Mouse (Mus musculus) MEL (cell line): ENCODE data around the gene Gnpnat1. TPM values are rescaled to one million over a fixed set of nuclear protein-coding genes. Genes with fewer than 3 reads are reported as not detected.

ENCODE experiments used
- DNase-seq: peaks from one replicate; pipeline ENCODE4 v3.0.0; 2011; ENCODE audit warnings: low read depth, low spot score
- H3K27ac ChIP-seq: 2 replicates; pipeline ENCODE4 v1.5.1; 2012; ENCODE audit warnings: low read depth, mild to moderate bottlenecking, control low read depth, low read length, moderate library complexity; ENCODE audit not compliant: control insufficient read depth
- H3K27me3 ChIP-seq, 2 experiments: fragments of 150-350 bp in 1 of 2; sonication (generic) in 1 of 2; 2 replicates each; pipeline ENCODE4 v1.6.1; 2012; ENCODE audit warnings: low read length in 2 of 2, mild to moderate bottlenecking in 2 of 2, improper control_type of control experiment in 1 of 2, moderate library complexity in 1 of 2; ENCODE audit not compliant: insufficient read depth in 2 of 2, control insufficient read depth in 1 of 2
- H3K36me3 ChIP-seq, 2 experiments: 2 replicates each; pipeline ENCODE4 v1.6.1; 2012 to 2014; ENCODE audit warnings: low read length in 2 of 2, improper control_type of control experiment in 1 of 2, inconsistent platforms in 1 of 2, mild to moderate bottlenecking in 1 of 2; ENCODE audit not compliant: insufficient read depth in 2 of 2, control insufficient read depth in 1 of 2
- H3K4me1 ChIP-seq, 2 experiments: fragments of 150-350 bp in 1 of 2; sonication (generic) in 1 of 2; 2 replicates each; pipeline ENCODE4 v1.6.1; 2012; ENCODE audit warnings: low read length in 2 of 2, improper control_type of control experiment in 1 of 2, mild to moderate bottlenecking in 1 of 2; ENCODE audit not compliant: insufficient read depth in 2 of 2, control insufficient read depth in 1 of 2
- H3K4me3 ChIP-seq, 2 experiments: fragments of 150-350 bp in 1 of 2; sonication (generic) in 1 of 2; 2 replicates each; pipeline ENCODE4 v1.5.1; 2012; ENCODE audit warnings: low read depth in 2 of 2, low read length in 2 of 2, mild to moderate bottlenecking in 2 of 2, moderate library complexity in 2 of 2, control low read depth in 1 of 2, improper control_type of control experiment in 1 of 2; ENCODE audit not compliant: control insufficient read depth in 1 of 2, insufficient read depth in 1 of 2
- H3K79me2 ChIP-seq: 2 replicates; pipeline ENCODE4 v1.6.1; 2012; ENCODE audit warnings: mild to moderate bottlenecking, low read length, moderate library complexity; ENCODE audit not compliant: control insufficient read depth, poor library complexity, insufficient read depth
- H3K9ac ChIP-seq: 2 replicates; pipeline ENCODE4 v1.6.1; 2012; ENCODE audit warnings: low read depth, mild to moderate bottlenecking, control low read depth, low read length, moderate library complexity; ENCODE audit not compliant: control insufficient read depth, poor library complexity, severe bottlenecking
- H3K9me3 ChIP-seq: fragments of 150-350 bp; sonication (generic); replicated peaks from 2 replicates; pipeline ENCODE4 v1.6.1; 2012; ENCODE audit warnings: mild to moderate bottlenecking, low read length, improper control_type of control experiment, moderate library complexity; ENCODE audit not compliant: insufficient read depth
- BHLHE40 ChIP-seq: IDR thresholded peaks from 2 replicates; pipeline ENCODE4 v1.6.1; 2012; ENCODE audit warnings: low read depth, mild to moderate bottlenecking, inconsistent platforms, low read length, improper control_type of control experiment, borderline replicate concordance
- CHD1 ChIP-seq: IDR thresholded peaks from 2 replicates; pipeline ENCODE4 v1.6.1; 2012; ENCODE audit warnings: low read depth, mild to moderate bottlenecking, inconsistent platforms, low read length, improper control_type of control experiment
- CTCF ChIP-seq, 3 experiments: IDR thresholded peaks in 2 of 3; conservative IDR thresholded peaks in 1 of 3; 2 replicates each; pipeline ENCODE4 v1.5.1; 2011 to 2012; ENCODE audit warnings: low read length in 3 of 3, low read depth in 2 of 3, mild to moderate bottlenecking in 2 of 3, improper control_type of control experiment in 1 of 3, inconsistent platforms in 1 of 3, mixed read lengths in 1 of 3, moderate library complexity in 1 of 3; ENCODE audit not compliant: control insufficient read depth in 1 of 3, insufficient read depth in 1 of 3, poor library complexity in 1 of 3, severe bottlenecking in 1 of 3
- ELF1 ChIP-seq: IDR thresholded peaks from 2 replicates; pipeline ENCODE4 v1.6.1; 2014; ENCODE audit warnings: low read depth, mild to moderate bottlenecking, inconsistent platforms, low read length, improper control_type of control experiment, moderate library complexity
- EP300 ChIP-seq, 2 experiments: IDR thresholded peaks; 2 replicates each; pipeline ENCODE4 v1.6.1; 2011; ENCODE audit warnings: improper control_type of control experiment in 2 of 2, low read length in 2 of 2, low read depth in 1 of 2, mild to moderate bottlenecking in 1 of 2
- ETS1 ChIP-seq: IDR thresholded peaks from 2 replicates; pipeline ENCODE4 v1.6.1; 2012; ENCODE audit warnings: low read depth, mild to moderate bottlenecking, inconsistent platforms, low read length, improper control_type of control experiment, moderate library complexity
- GABPA ChIP-seq: IDR thresholded peaks from 2 replicates; pipeline ENCODE4 v1.6.1; 2012; ENCODE audit warnings: low read depth, mild to moderate bottlenecking, inconsistent platforms, low read length, improper control_type of control experiment, moderate library complexity
- HCFC1 ChIP-seq: IDR thresholded peaks from 2 replicates; pipeline ENCODE4 v1.6.1; 2012; ENCODE audit warnings: low read depth, mild to moderate bottlenecking, inconsistent platforms, low read length, improper control_type of control experiment, moderate library complexity
- MAFK ChIP-seq: IDR thresholded peaks from 2 replicates; pipeline ENCODE4 v1.6.1; 2011; ENCODE audit warnings: low read depth, mild to moderate bottlenecking, low read length, improper control_type of control experiment, borderline replicate concordance
- MAX ChIP-seq: IDR thresholded peaks from 2 replicates; pipeline ENCODE4 v1.6.1; 2011; ENCODE audit warnings: low read length, improper control_type of control experiment
- MXI1 ChIP-seq: IDR thresholded peaks from 2 replicates; pipeline ENCODE4 v1.6.1; 2011; ENCODE audit warnings: mild to moderate bottlenecking, low read depth, low read length, improper control_type of control experiment
- NELFE ChIP-seq: IDR thresholded peaks from 2 replicates; pipeline ENCODE4 v1.6.1; 2011; ENCODE audit warnings: low read depth, low read length, improper control_type of control experiment
- NRF1 ChIP-seq: IDR thresholded peaks from 2 replicates; pipeline ENCODE4 v1.6.1; 2014; ENCODE audit warnings: low read depth, mild to moderate bottlenecking, inconsistent platforms, low read length, improper control_type of control experiment, moderate library complexity; ENCODE audit not compliant: poor library complexity, insufficient read depth, severe bottlenecking
- POLR2A ChIP-seq, 2 experiments: IDR thresholded peaks; 2 replicates each; pipeline ENCODE4 v1.6.1; 2011 to 2012; ENCODE audit warnings: low read length in 2 of 2, mild to moderate bottlenecking in 2 of 2, control low read depth in 1 of 2, improper control_type of control experiment in 1 of 2, low read depth in 1 of 2, moderate library complexity in 1 of 2; ENCODE audit not compliant: control insufficient read depth in 1 of 2, insufficient read depth in 1 of 2, poor library complexity in 1 of 2
- POLR2AphosphoS2 ChIP-seq: IDR thresholded peaks from 2 replicates; pipeline ENCODE4 v1.6.1; 2011; ENCODE audit warnings: low read length, improper control_type of control experiment
- RAD21 ChIP-seq: IDR thresholded peaks from 2 replicates; pipeline ENCODE4 v1.6.1; 2011; ENCODE audit warnings: mild to moderate bottlenecking, low read depth, low read length, improper control_type of control experiment
- RCOR1 ChIP-seq: IDR thresholded peaks from 2 replicates; pipeline ENCODE4 v1.6.1; 2012; ENCODE audit warnings: low read depth, mild to moderate bottlenecking, inconsistent platforms, low read length, improper control_type of control experiment
- SIN3A ChIP-seq: IDR thresholded peaks from 2 replicates; pipeline ENCODE4 v1.6.1; 2012; ENCODE audit warnings: low read length, improper control_type of control experiment, inconsistent platforms
- TAL1 ChIP-seq: IDR thresholded peaks from 2 replicates; pipeline ENCODE4 v1.6.1; 2012; ENCODE audit warnings: mild to moderate bottlenecking, inconsistent platforms, low read length, moderate library complexity, mixed read lengths
- TBP ChIP-seq: IDR thresholded peaks from 2 replicates; pipeline ENCODE4 v1.8.0; 2011; ENCODE audit warnings: low read depth, low read length, improper control_type of control experiment
- ZC3H11A ChIP-seq: IDR thresholded peaks from 2 replicates; pipeline ENCODE4 v1.6.1; 2012; ENCODE audit warnings: low read depth, mild to moderate bottlenecking, inconsistent platforms, low read length, improper control_type of control experiment
- ZKSCAN1 ChIP-seq: IDR thresholded peaks from 2 replicates; pipeline ENCODE4 v1.6.1; 2012; ENCODE audit warnings: low read depth, mild to moderate bottlenecking, inconsistent platforms, low read length, improper control_type of control experiment, moderate library complexity
- ZMIZ1 ChIP-seq: IDR thresholded peaks from 2 replicates; pipeline ENCODE4 v1.6.1; 2012; ENCODE audit warnings: low read depth, mild to moderate bottlenecking, inconsistent platforms, low read length, improper control_type of control experiment, moderate library complexity
- ZNF384 ChIP-seq: IDR thresholded peaks from 2 replicates; pipeline ENCODE4 v1.6.1; 2012; ENCODE audit warnings: low read depth, mild to moderate bottlenecking, inconsistent platforms, low read length, improper control_type of control experiment
- polyA plus RNA-seq, 2 experiments: library from polyadenylated mRNA; stranded (reverse) in 1 of 2; unstranded in 1 of 2; fragments of >175 nt in 1 of 2; fragments of >200 nt in 1 of 2; gene quantifications; 2 replicates each; pipeline versions ENCODE4 v1.2.1 to v1.2.4; 2012; ENCODE audit warnings: low replicate concordance in 2 of 2, low read depth in 1 of 2; ENCODE audit not compliant: insufficient read length in 2 of 2, insufficient read depth in 1 of 2, missing spikeins in 1 of 2
- total RNA-seq: library from RNA; depleted of rRNA; stranded (reverse); fragments of 300-350 nt; gene quantifications from 2 replicates; pipeline ENCODE4 v1.2.3, GENCODE M21; 2012

Gene Gnpnat1
- total and polyA plus RNA-seq, 3 experiments: 24.8 to 26.8 TPM; not detected in 1

DNA sequence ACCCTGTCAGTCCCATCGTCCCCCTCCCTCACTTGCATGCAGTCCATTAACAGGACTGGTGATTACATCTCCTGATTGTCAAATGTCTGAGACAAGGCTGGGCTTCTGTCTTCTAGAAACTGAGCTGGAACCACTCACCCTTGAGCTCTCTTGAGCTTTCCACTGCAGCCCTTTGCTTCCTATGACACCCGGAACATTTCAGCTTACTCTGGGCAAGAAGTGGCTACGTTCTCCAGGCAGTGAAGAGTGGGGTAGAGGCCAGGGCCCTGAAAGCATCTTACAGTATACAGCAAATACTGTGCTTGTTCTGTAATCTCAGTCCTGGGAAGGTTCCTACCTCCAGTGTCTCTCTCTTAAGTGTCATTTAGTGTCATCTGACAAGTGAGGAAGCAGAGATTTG, 15.5 kb downstream of the Gnpnat1 start:
- H3K27ac ChIP-seq: 0 out of 2 replicates have a peak overlapping the region, but pooled peaks have one; percentile 17
- H3K4me1 ChIP-seq: peaks cover 3 to 9% of the 10 kb centered on the region in 2 experiments; a peak in 3 of 4 replicates
- no peaks in the 10 kb centered on the region for H3K27me3 ChIP-seq
- peak overlapping the region; percentile 37 for H3K9ac ChIP-seq
- no peak for TF ChIP-seq RAD21
- TF ChIP-seq GABPA: no peak
- TF ChIP-seq CHD1: no peak
- TF ChIP-seq ZKSCAN1: no peak
- TF ChIP-seq BHLHE40: no peak
- TF ChIP-seq RCOR1: no peak
- no peak for TF ChIP-seq ZNF384
- TF ChIP-seq CTCF (IDR thresholded peaks at IDR 0.05 in 2 of 3, conservative IDR thresholded peaks at IDR 0.05 in 1 of 3; ENCODE audit: control insufficient read depth in 1 of 3, insufficient read depth in 1 of 3, low read depth in 2 of 3, low read length in 3 of 3, poor library complexity in 1 of 3, severe bottlenecking in 1 of 3): no peak
- TF ChIP-seq POLR2AphosphoS2: no peak
- TF ChIP-seq MAX: no peak
- TF ChIP-seq ETS1: no peak
- no peak for TF ChIP-seq NRF1
- H3K79me2 ChIP-seq: peaks cover 14% of the 10 kb centered on the region
- DNase-seq: no peak
- peaks cover 1 to 20% of the 10 kb centered on the region in 2 experiments; a peak in 3 of 4 replicates for H3K36me3 ChIP-seq
- H3K9me3 ChIP-seq: no peaks in the 10 kb centered on the region
- H3K4me3 ChIP-seq: peak overlapping the region; percentile 58 to 79

GRCm38 (mm10) chr14:45388345-45389181, 16.1 kb downstream of the Gnpnat1 start:
- Histone ChIP-seq H3K27ac (peak overlapping the region; percentile 85), H3K27me3 (no peaks in the 10 kb centered on the region), H3K36me3 (peaks cover 2 to 20% of the 10 kb centered on the region in 2 experiments; a peak in 3 of 4 replicates), H3K4me1 (peaks cover 3 to 9% of the 10 kb centered on the region in 2 experiments; a peak in 3 of 4 replicates), H3K9me3 (no peaks in the 10 kb centered on the region), H3K4me3 (peak overlapping the region; percentile 96 to 100), H3K9ac (peak overlapping the region; percentile 100), H3K79me2 (peaks cover 14% of the 10 kb centered on the region)
- DNase-seq: peak; percentile 87
- TF ChIP-seq SIN3A: peak; percentile 33
- peak; percentile 41; the same call in 1 of the 2 replicates for TF ChIP-seq HCFC1
- peak; percentile 44; the same call in 1 of the 2 replicates for TF ChIP-seq TBP
- no peak for TF ChIP-seq MAFK
- peak; percentile 80 for TF ChIP-seq NELFE
- no peak for TF ChIP-seq ZC3H11A
- peak; percentile 75 to 83 for TF ChIP-seq POLR2A (IDR thresholded peaks at IDR 0.05; ENCODE audit: control insufficient read depth in 1 of 2, insufficient read depth in 1 of 2, low read depth in 1 of 2, low read length in 2 of 2, poor library complexity in 1 of 2)
- no peak for TF ChIP-seq EP300 (IDR thresholded peaks at IDR 0.05; ENCODE audit: low read depth in 1 of 2, low read length in 2 of 2)
- TF ChIP-seq POLR2AphosphoS2: 0 out of 2 replicates have a peak, but pooled peaks have one; percentile 35
- peak; percentile 53; the same call in 1 of the 2 replicates for TF ChIP-seq MXI1
- TF ChIP-seq NRF1: peak; percentile 65
- 0 out of 2 replicates have a peak, but pooled peaks have one; percentile 34 for TF ChIP-seq ELF1
- TF ChIP-seq TAL1: no peak
- peak; percentile 12; the same call in 1 of the 2 replicates for TF ChIP-seq ZMIZ1
